Mouse (Mus musculus) neural tube, embryonic 14.5 days (tissue): ENCODE measurements at regions not wholly inside any gene's neighbourhood (a gene's known extent, or its start where the extent isn't known, plus 50 kb on each side); places are given as distances from the start of the nearest gene placed in this dataset.
A peak's percentile ranks its signal among the peaks of the same experiment; 100 is the strongest.

Experiments
- ATAC-seq: fragments of 200-750 bp; cut with Nextera tagmentation; 2 replicates; pipeline ENCODE4 v1.8.0; 2017; ENCODE audit warnings: low read depth, mild to moderate bottlenecking, moderate TSS enrichment, moderate library complexity
- H3K27ac ChIP-seq: fragments of 300-500 bp; sonication (generic); 2 replicates; pipeline ENCODE4 v1.5.1; 2014; ENCODE audit warnings: low read depth, mild to moderate bottlenecking, control low read depth, low read length, moderate library complexity, mixed read lengths
- H3K27me3 ChIP-seq: fragments of 300-500 bp; sonication (generic); 2 replicates; pipeline ENCODE4 v1.6.1; 2014; ENCODE audit warnings: low read length; ENCODE audit not compliant: control insufficient read depth, insufficient read depth
- H3K36me3 ChIP-seq: fragments of 300-500 bp; sonication (generic); 2 replicates; pipeline ENCODE4 v1.6.1; 2014; ENCODE audit warnings: low read length, mixed read lengths; ENCODE audit not compliant: control insufficient read depth, insufficient read depth
- H3K4me1 ChIP-seq: fragments of 300-500 bp; sonication (generic); 2 replicates; pipeline ENCODE4 v1.6.1; 2014; ENCODE audit warnings: low read length; ENCODE audit not compliant: control insufficient read depth, insufficient read depth
- H3K4me2 ChIP-seq: fragments of 300-500 bp; sonication (generic); 2 replicates; pipeline ENCODE4 v1.6.1; 2014; ENCODE audit warnings: mild to moderate bottlenecking, low read depth, low read length, control low read depth
- H3K4me3 ChIP-seq: fragments of 300-500 bp; sonication (generic); 2 replicates; pipeline ENCODE4 v1.5.1; 2014; ENCODE audit warnings: low read depth, low read length, control low read depth, mixed read lengths
- H3K9ac ChIP-seq: fragments of 300-500 bp; sonication (generic); replicated peaks from 2 replicates; pipeline ENCODE4 v1.6.1; 2014; ENCODE audit warnings: low read depth, mild to moderate bottlenecking, control low read depth, low read length, mixed read lengths
- H3K9me3 ChIP-seq: fragments of 300-500 bp; sonication (generic); 2 replicates; pipeline ENCODE4 v1.6.1; 2016; ENCODE audit warnings: low read length; ENCODE audit not compliant: control insufficient read depth
- WGBS: fragments of 180-500 bp; shearing (Covaris S2); extraction: QIAGEN DNeasy Blood & Tissue Kit; methylation state at CpG from one replicate; pipeline ENCODE4 v1.1.7; 2014; 5-methylcytosine and 5-hydroxymethylcytosine counted together

DNA sequence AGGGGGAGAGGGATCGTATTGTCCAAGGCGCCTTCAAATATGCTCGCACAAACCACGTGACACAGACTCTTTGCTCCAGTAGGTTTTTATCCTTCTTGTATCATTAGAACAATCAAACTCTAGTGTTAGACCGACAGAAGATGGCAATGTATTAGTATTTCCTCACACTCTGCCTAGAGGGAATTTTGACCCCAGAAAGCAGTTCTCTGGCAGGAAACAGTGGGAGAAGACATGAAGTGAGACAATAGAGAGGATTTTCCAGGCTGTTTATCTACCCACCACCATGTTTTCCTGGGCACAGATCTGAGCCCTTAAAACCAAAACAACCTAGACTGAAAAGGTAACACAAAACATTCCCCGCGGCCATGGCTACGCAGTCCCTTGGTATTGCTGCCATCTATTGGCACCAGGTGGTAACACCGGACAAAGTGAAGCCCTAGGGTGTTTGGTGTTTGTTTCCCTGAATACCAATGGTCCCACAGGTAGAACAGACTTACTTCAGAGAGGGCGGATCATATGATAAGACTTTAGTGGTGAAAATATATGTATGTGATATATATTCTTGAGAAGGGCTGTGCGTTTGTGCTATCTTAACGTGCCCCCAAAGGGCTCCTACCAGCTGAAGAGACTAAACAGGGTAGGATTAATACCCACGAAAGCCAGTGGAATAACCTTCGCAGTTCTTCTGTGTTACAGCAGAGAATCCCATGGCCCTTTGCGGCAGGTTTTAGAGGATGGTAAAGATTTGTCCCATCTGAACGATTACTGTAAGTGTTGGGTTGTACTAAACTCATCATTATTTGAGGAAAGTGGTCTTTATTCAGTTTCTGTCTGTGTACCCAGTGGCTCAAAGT lies 1430.5 kb downstream of the Slc22a22 start:
- peak; percentile 90 for ATAC-seq
- Histone ChIP-seq H3K9me3 (no peaks in the 10 kb centered on the region), H3K36me3 (no peaks in the 10 kb centered on the region), H3K9ac (no peak overlapping the region), H3K4me2 (peak overlapping the region; percentile 49), H3K4me1 (no peaks in the 10 kb centered on the region), H3K27me3 (no peaks in the 10 kb centered on the region), H3K27ac (no peak overlapping the region), H3K4me3 (0 out of 2 replicates have a peak overlapping the region, but pooled peaks have one; percentile 15)
- 34% methylated on average over 16 of the region's 16 CpGs for WGBS

DNA sequence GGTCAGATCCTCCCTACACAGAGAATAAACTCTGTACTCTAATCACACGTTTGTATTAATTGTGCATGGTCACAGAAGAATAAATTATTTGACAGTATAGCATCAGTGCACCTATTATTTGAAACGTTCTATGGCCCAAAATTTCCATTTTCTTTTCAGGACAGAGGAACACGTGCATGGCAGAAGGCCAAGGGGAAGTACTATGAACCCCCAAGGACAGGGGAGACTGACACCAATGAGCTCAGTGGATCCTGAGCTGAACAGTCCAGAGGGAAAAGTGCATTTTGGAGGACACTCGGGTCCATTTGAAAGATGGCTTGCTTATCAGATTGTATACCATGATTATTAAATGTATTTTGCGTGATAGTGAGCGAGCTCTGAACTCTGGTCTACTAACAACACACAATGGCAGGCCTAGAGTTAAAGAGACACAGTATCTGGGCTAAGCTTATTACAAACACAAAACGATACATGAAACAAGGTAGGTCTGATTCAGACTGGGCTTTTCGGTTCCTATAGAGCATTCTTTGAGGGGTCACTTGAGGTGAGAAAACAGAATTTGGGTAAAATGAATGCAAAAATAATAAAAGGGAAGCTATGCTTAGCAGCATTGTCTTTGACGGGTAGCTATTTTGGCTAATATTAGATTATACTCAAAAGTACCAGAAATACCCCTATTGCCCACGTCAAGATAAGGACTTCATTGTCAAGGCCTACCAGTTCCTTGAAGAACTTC lies 1431.7 kb downstream of the Slc22a22 start:
- no peak for ATAC-seq

DNA sequence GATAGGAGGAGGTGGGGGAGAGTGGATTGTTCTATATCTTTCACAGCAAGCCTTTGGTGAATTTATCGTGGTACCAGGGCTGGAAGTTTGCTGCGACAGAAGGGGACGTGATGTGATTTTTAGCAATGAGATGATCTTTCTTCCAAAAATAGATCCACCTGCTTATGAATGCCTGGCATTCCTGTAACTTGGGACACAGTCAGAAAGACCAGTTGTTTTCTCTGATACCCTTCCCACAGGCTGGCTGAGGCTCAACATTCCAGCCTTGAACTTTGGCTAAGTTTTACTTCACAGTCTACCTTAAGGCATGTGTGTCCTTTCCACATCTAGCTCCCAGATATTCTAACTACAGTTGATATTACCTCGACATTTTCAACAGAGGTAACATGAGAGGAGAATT lies 1434.1 kb downstream of the Slc22a22 start:
- Histone ChIP-seq H3K4me3 (no peak overlapping the region), H3K27ac (no peak overlapping the region), H3K36me3 (no peaks in the 10 kb centered on the region), H3K9ac (no peak overlapping the region), H3K4me1 (no peaks in the 10 kb centered on the region), H3K9me3 (no peaks in the 10 kb centered on the region), H3K4me2 (no peak overlapping the region), H3K27me3 (no peaks in the 10 kb centered on the region)
- WGBS: 81% methylated on average over 4 of the region's 4 CpGs
- no peak for ATAC-seq

More for the DNA sequence above, 1431.7 kb downstream of the Slc22a22 start:
- Histone ChIP-seq H3K4me2 (no peak overlapping the region), H3K36me3 (no peaks in the 10 kb centered on the region), H3K27ac (no peak overlapping the region), H3K9ac (no peak overlapping the region), H3K4me3 (no peak overlapping the region), H3K4me1 (no peaks in the 10 kb centered on the region), H3K27me3 (no peaks in the 10 kb centered on the region), H3K9me3 (no peaks in the 10 kb centered on the region)
- 84% methylated on average over 10 of the region's 10 CpGs for WGBS

DNA sequence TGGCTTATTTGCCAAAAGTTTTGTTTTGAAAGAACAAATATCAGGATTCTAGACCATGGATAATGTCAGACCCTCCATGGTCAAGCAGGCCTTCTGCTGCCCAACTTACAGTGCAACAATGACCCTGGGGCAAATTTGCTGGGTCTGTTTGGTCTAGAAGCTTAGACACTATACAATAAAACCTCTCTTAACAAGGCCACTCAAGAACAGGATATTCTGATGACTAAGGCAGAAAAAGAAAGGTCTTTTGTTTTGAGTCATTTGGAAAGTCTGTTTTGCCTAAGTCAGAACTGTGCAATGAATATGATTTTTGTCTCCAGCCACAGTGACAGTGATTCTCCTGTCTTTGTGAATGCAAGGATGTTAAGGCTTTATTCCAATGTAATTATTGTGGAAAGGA lies 1435.0 kb downstream of the Slc22a22 start:
- ATAC-seq: no peak
- Histone ChIP-seq H3K4me3 (no peak overlapping the region), H3K27ac (no peak overlapping the region), H3K4me1 (no peaks in the 10 kb centered on the region), H3K4me2 (no peak overlapping the region), H3K9ac (no peak overlapping the region), H3K36me3 (no peaks in the 10 kb centered on the region), H3K27me3 (no peaks in the 10 kb centered on the region), H3K9me3 (no peaks in the 10 kb centered on the region)

DNA sequence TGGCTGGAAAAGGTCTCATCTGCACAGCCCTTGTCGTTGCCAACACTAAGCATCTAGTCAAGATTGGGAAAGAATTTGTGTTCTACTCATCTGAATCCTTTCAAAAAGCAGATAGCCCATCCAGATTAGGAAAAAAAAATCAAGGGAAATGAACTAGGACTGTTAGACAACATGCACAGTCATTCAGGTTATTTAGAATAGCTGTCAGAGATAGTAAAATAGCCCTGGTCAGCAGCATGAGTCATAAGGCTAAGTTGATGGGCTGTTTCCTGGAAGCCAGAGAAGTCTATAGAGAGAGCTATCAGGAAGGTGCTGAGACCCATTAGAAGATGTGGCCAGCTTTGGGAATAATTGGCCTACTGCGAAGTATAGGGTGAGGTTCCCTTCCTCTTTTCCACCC lies 1447.4 kb downstream of the Slc22a22 start:
- 85% methylated on average over 2 of the region's 2 CpGs for WGBS

DNA sequence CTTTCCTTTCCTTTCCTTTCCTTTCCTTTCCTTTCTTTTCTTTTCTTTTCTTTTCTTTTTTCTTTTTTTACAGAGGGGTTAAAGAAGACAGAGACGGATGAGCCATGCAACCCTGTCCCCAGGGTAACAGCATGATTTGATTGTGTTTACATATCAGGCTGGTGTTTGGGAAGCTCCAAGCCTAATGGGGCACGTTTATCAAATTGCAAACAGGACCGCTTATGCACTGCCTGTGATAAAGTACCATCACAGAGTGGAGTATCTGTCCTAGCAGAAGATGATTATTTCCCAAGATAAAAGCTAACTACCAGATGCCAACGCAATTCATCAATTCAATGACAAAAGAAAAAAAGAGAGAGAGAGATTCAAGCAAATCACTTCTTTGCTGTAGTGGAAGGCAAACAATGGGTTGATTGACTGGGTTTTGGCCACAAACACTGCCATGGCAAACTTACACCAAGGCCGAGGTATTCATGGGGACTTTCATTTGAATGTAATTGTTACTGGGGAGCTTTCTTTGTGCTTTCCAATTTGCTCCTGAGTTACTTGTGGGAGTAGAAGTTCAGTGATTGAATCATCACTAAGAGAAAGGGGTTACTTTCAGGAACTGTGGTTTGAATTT lies 1450.1 kb downstream of the Slc22a22 start:
- Histone ChIP-seq H3K4me2 (no peak overlapping the region), H3K36me3 (no peaks in the 10 kb centered on the region), H3K9me3 (no peaks in the 10 kb centered on the region), H3K27ac (no peak overlapping the region), H3K27me3 (no peaks in the 10 kb centered on the region), H3K9ac (no peak overlapping the region), H3K4me3 (no peak overlapping the region), H3K4me1 (no peaks in the 10 kb centered on the region)
- peak; percentile 60; the same call in 1 of the 2 replicates for ATAC-seq
- 9% methylated on average over 5 of the region's 5 CpGs for WGBS

More for the DNA sequence above, 1447.4 kb downstream of the Slc22a22 start:
- no peak for ATAC-seq
- no peak overlapping the region for H3K4me3 ChIP-seq
- H3K27me3 ChIP-seq: no peaks in the 10 kb centered on the region
- no peaks in the 10 kb centered on the region for H3K9me3 ChIP-seq
- no peak overlapping the region for H3K27ac ChIP-seq
- H3K36me3 ChIP-seq: no peaks in the 10 kb centered on the region
- no peak overlapping the region for H3K4me2 ChIP-seq
- no peaks in the 10 kb centered on the region for H3K4me1 ChIP-seq
- no peak overlapping the region for H3K9ac ChIP-seq

DNA sequence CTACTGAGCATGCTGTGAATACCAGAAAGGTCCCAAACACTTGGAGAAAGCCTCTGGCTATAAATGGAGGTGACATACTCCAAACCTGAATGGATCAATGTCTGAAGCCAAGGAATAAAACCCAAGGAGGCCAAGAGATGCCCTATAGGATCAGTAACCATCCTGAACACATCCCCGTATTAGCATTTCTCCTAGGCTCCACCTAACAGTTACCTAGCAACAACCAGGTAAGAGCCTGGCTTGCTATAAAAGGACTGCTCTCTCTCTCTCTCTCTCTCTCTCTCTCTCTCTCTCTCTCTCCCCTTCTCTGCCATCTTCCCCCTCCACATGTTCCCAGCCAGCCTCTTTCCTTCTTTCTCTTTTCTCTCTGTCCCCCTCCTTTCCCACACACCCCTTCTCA lies 1452.7 kb downstream of the Slc22a22 start:
- Histone ChIP-seq H3K9ac (no peak overlapping the region), H3K4me2 (no peak overlapping the region), H3K4me1 (no peaks in the 10 kb centered on the region), H3K4me3 (no peak overlapping the region), H3K9me3 (no peaks in the 10 kb centered on the region), H3K27me3 (no peaks in the 10 kb centered on the region), H3K27ac (no peak overlapping the region), H3K36me3 (no peaks in the 10 kb centered on the region)
- no peak for ATAC-seq
- WGBS: 81% methylated on average over 1 of the region's 1 CpGs

DNA sequence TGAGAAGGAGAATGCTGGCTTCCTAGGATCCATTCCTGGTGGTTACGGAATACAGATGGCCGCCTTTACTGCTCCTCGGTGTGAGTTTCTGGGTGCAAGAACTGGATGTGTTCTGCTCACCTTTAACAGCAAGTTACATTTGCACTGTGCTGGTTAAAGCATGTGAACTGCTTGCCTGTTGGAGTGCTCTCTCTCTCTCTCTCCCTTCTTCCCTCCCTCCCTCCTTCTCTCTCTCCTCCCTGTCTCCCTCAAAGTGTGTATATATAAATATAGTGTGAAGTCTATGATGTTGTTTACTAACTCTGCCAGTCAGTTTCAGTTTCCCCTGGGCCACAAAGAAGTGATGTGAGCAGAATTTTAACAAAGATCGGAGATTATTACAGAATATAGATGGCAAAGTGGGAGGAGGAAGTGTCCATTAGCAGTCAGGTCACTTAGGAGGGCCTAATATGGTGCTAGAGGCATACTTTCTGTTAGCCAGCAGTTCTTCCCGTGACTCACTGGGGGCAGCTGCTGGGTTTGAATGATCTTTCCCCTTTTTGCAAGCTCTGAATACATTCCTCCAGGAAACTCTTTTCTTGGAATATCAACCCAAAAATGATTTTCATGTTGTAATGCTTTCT lies 1453.5 kb downstream of the Slc22a22 start:
- no peak for ATAC-seq
- H3K4me2 ChIP-seq: no peak overlapping the region
- no peaks in the 10 kb centered on the region for H3K36me3 ChIP-seq
- WGBS: 88% methylated on average over 5 of the region's 5 CpGs
- H3K4me1 ChIP-seq: no peaks in the 10 kb centered on the region
- H3K4me3 ChIP-seq: no peak overlapping the region
- H3K9ac ChIP-seq: no peak overlapping the region
- no peaks in the 10 kb centered on the region for H3K9me3 ChIP-seq
- no peak overlapping the region for H3K27ac ChIP-seq
- H3K27me3 ChIP-seq: no peaks in the 10 kb centered on the region
